Mouse (Mus musculus): ENCODE measurements around the gene Map3k20. TPM values are rescaled to one million over a fixed set of nuclear protein-coding genes. Genes with fewer than 3 reads are reported as not detected.
A peak's percentile ranks its signal among the peaks of the same experiment; 100 is the strongest.

Gene Map3k20
- total RNA-seq, 1 experiment: 20.3 TPM

DNA sequence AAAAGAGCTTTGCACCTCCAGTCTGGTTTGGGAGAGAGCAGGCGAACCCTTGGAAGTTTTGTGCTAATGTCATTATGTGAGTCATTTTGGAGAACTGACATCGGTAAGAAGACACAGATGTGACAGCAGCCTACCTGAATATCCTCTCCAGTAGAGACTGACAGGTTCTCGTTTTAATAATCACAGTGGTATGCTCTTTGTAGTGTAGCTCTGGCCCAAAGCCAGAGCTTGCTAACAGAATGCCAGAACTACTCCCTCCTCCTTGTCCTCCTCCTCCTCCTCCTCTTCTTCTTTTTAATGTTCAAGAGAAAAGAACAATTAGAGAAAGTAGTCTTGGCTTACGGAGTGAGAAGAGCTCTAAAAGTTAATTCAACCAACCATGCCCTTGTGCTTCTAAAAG lies 31.6 kb upstream of the Map3k20 start:
- Histone ChIP-seq H3K27ac (ENCODE audit: insufficient read depth, low read depth, low read length, poor library complexity, severe bottlenecking) (no peak overlapping the region), H3K9me3 (ENCODE audit: control insufficient read depth, insufficient read depth, low read depth, low read length) (no peaks in the 10 kb centered on the region), H3K9ac (ENCODE audit: insufficient read depth, low read depth, low read length, poor library complexity, severe bottlenecking) (no peak overlapping the region), H3K4me3 (ENCODE audit: insufficient read depth in 1 of 2, low read depth in 1 of 2, low read length in 2 of 2, poor library complexity in 1 of 2, severe bottlenecking in 1 of 2) (no peak overlapping the region), H3K4me1 (ENCODE audit: control insufficient read depth in 2 of 2, insufficient read depth in 2 of 2, low read length in 2 of 2, poor library complexity in 1 of 2) (peaks cover 0 to 6% of the 10 kb centered on the region in 2 experiments; a peak in 2 of 4 replicates), H3K36me3 (ENCODE audit: control insufficient read depth, insufficient read depth, low read length, poor library complexity, severe bottlenecking) (no peaks in the 10 kb centered on the region)
- in situ Hi-C loops (cut with MboI; ENCODE audit: low sequenced_read_pairs in 2 of 2, unreplicated experiment in 2 of 2): no loop called here
- no peak for TF ChIP-seq CHD2 (IDR thresholded peaks at IDR 0.05; ENCODE audit: low read depth, low read length)
- no peak for TF ChIP-seq MAFK (IDR thresholded peaks at IDR 0.05; ENCODE audit: insufficient read depth, low read depth, low read length)
- TF ChIP-seq ZC3H11A (IDR thresholded peaks at IDR 0.05; ENCODE audit: borderline replicate concordance, low read depth, low read length): no peak
- TF ChIP-seq ZNF384 (IDR thresholded peaks at IDR 0.05; ENCODE audit: low read depth, low read length): no peak
- TF ChIP-seq HCFC1 (IDR thresholded peaks at IDR 0.05; ENCODE audit: borderline replicate concordance, insufficient read depth, low read length): no peak
- no peak for DNase-seq (ENCODE audit: low read depth, low spot score)

DNA sequence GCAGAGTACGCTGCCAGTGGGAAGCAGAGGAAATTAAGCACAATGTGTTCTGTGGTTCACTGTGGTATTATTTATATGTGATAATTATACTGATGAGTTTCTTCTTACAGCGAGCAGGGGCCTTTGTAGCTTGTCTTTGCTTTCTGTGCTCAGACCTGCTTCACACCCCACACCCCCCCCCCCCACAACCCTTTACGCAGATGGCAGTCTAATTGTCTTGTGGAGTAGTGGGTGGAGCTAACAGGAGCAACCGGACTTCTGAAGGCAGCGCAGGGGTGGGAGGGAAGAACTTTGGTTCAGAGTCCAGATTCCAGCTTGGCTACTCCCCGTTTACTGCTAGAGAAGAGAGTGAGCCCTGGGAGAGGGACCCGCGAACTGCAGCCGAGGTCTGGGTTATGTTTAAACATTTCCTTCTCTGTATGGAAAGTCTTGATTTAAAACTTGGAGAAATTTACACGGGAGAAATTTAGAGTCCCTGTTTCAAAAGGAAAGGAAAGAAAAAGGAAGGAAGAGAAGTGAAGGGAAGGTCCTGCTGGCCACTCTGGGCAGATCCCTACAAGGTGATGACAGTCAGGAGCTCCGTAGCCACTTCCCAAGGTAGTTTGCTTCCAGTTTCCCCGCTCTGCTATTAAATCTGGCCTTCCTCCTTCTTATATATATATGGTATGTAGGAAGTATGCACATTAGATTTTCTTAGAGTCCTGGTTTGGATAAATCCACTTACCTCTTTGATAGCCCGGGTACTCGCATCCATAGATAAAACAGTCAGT lies 30.4 kb upstream of the Map3k20 start:
- in situ Hi-C loops (cut with MboI; ENCODE audit: low sequenced_read_pairs in 2 of 2, unreplicated experiment in 2 of 2): no loop called here
- H3K4me3 ChIP-seq (ENCODE audit: insufficient read depth in 1 of 2, low read depth in 1 of 2, low read length in 2 of 2, poor library complexity in 1 of 2, severe bottlenecking in 1 of 2): no peak overlapping the region
- peaks cover 0 to 6% of the 10 kb centered on the region in 2 experiments; a peak in 2 of 4 replicates for H3K4me1 ChIP-seq (ENCODE audit: control insufficient read depth in 2 of 2, insufficient read depth in 2 of 2, low read length in 2 of 2, poor library complexity in 1 of 2)
- no peaks in the 10 kb centered on the region for H3K36me3 ChIP-seq (ENCODE audit: control insufficient read depth, insufficient read depth, low read length, poor library complexity, severe bottlenecking)
- DNase-seq (ENCODE audit: low read depth, low spot score): peak; percentile 40
- no peak overlapping the region for H3K27ac ChIP-seq (ENCODE audit: insufficient read depth, low read depth, low read length, poor library complexity, severe bottlenecking)
- no peak overlapping the region for H3K9ac ChIP-seq (ENCODE audit: insufficient read depth, low read depth, low read length, poor library complexity, severe bottlenecking)
- no peaks in the 10 kb centered on the region for H3K9me3 ChIP-seq (ENCODE audit: control insufficient read depth, insufficient read depth, low read depth, low read length)
- TF ChIP-seq ZNF384 (IDR thresholded peaks at IDR 0.05; ENCODE audit: low read depth, low read length) (no peak), HCFC1 (IDR thresholded peaks at IDR 0.05; ENCODE audit: borderline replicate concordance, insufficient read depth, low read length) (no peak), MAFK (IDR thresholded peaks at IDR 0.05; ENCODE audit: insufficient read depth, low read depth, low read length) (no peak), ZC3H11A (IDR thresholded peaks at IDR 0.05; ENCODE audit: borderline replicate concordance, low read depth, low read length) (no peak), CHD2 (IDR thresholded peaks at IDR 0.05; ENCODE audit: low read depth, low read length) (no peak)

DNA sequence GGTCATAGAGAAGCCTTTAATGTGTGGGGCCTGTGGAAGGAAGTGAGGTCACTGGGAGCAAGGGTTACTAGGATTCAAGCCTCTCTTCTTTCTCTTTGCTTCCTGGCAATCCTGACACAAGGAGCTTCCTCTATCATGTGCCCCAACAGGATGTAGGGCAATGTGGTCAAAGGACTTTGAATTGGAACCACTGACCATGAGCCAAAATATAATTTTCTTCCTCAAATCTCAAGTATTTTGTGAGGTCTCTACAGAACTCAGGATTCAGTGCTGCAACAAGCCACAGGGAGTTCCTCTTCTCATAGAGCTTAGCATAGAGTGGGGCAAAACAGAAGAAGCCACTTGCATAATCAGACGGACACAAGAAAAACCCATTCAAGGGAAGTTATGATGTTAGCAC lies 24.7 kb upstream of the Map3k20 start:
- no peak for DNase-seq (ENCODE audit: low read depth, low spot score)
- TF ChIP-seq HCFC1 (IDR thresholded peaks at IDR 0.05; ENCODE audit: borderline replicate concordance, insufficient read depth, low read length) (no peak), MAFK (IDR thresholded peaks at IDR 0.05; ENCODE audit: insufficient read depth, low read depth, low read length) (no peak), ZNF384 (IDR thresholded peaks at IDR 0.05; ENCODE audit: low read depth, low read length) (no peak), CHD2 (IDR thresholded peaks at IDR 0.05; ENCODE audit: low read depth, low read length) (no peak), ZC3H11A (IDR thresholded peaks at IDR 0.05; ENCODE audit: borderline replicate concordance, low read depth, low read length) (no peak)
- no peak overlapping the region for H3K27ac ChIP-seq (ENCODE audit: insufficient read depth, low read depth, low read length, poor library complexity, severe bottlenecking)

DNA sequence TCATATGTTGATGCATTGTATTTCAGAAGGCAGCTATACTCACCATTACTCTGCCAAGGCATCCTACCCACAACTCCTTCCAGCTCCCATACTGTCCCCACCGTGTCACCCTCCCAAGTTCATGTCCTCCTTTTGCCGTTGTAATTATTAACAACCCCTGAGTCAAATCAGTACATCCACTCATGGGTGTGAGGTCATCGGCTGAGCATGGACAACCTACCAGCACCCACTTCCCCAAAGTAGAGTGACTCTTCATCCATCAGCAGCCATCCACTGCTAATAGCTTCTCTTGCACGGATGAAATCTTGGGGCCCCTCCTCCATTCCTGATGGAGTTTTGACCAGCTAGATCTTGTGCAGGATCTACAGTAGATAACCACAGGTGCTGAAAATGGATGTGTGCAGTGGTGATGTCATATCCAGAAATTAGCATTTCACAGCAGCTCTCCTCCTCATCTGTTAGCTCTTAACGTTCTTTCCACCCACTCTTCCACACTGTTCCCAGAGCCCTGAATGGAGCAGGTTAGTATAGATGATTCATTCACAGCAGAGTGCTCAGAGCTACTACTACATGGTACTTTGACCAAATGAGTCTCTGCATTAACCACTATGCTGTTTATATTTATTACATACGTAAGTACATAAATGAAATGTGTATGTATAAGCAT lies 22.5 kb upstream of the Map3k20 start:
- TF ChIP-seq ZNF384 (IDR thresholded peaks at IDR 0.05; ENCODE audit: low read depth, low read length) (no peak), CHD2 (IDR thresholded peaks at IDR 0.05; ENCODE audit: low read depth, low read length) (no peak), HCFC1 (IDR thresholded peaks at IDR 0.05; ENCODE audit: borderline replicate concordance, insufficient read depth, low read length) (no peak), MAFK (IDR thresholded peaks at IDR 0.05; ENCODE audit: insufficient read depth, low read depth, low read length) (no peak), ZC3H11A (IDR thresholded peaks at IDR 0.05; ENCODE audit: borderline replicate concordance, low read depth, low read length) (no peak)
- Histone ChIP-seq H3K4me1 (ENCODE audit: control insufficient read depth in 2 of 2, insufficient read depth in 2 of 2, low read length in 2 of 2, poor library complexity in 1 of 2) (no peaks in the 10 kb centered on the region), H3K9me3 (ENCODE audit: control insufficient read depth, insufficient read depth, low read depth, low read length) (no peaks in the 10 kb centered on the region), H3K4me3 (ENCODE audit: insufficient read depth in 1 of 2, low read depth in 1 of 2, low read length in 2 of 2, poor library complexity in 1 of 2, severe bottlenecking in 1 of 2) (no peak overlapping the region), H3K36me3 (ENCODE audit: control insufficient read depth, insufficient read depth, low read length, poor library complexity, severe bottlenecking) (no peaks in the 10 kb centered on the region), H3K27ac (ENCODE audit: insufficient read depth, low read depth, low read length, poor library complexity, severe bottlenecking) (no peak overlapping the region), H3K9ac (ENCODE audit: insufficient read depth, low read depth, low read length, poor library complexity, severe bottlenecking) (no peak overlapping the region)
- in situ Hi-C loops (cut with MboI; ENCODE audit: low sequenced_read_pairs in 2 of 2, unreplicated experiment in 2 of 2): no loop called here
- no peak for DNase-seq (ENCODE audit: low read depth, low spot score)

More for the DNA sequence above, 24.7 kb upstream of the Map3k20 start:
- Histone ChIP-seq H3K4me3 (ENCODE audit: insufficient read depth in 1 of 2, low read depth in 1 of 2, low read length in 2 of 2, poor library complexity in 1 of 2, severe bottlenecking in 1 of 2) (no peak overlapping the region), H3K36me3 (ENCODE audit: control insufficient read depth, insufficient read depth, low read length, poor library complexity, severe bottlenecking) (no peaks in the 10 kb centered on the region), H3K4me1 (ENCODE audit: control insufficient read depth in 2 of 2, insufficient read depth in 2 of 2, low read length in 2 of 2, poor library complexity in 1 of 2) (no peaks in the 10 kb centered on the region), H3K9ac (ENCODE audit: insufficient read depth, low read depth, low read length, poor library complexity, severe bottlenecking) (no peak overlapping the region), H3K9me3 (ENCODE audit: control insufficient read depth, insufficient read depth, low read depth, low read length) (no peaks in the 10 kb centered on the region)
- in situ Hi-C loops (cut with MboI; ENCODE audit: low sequenced_read_pairs in 2 of 2, unreplicated experiment in 2 of 2): no loop called here

Measured in ES-E14 (cell line).